ENCODE assay signal across 17 mouse cellular contexts in the genomic region with DNA sequence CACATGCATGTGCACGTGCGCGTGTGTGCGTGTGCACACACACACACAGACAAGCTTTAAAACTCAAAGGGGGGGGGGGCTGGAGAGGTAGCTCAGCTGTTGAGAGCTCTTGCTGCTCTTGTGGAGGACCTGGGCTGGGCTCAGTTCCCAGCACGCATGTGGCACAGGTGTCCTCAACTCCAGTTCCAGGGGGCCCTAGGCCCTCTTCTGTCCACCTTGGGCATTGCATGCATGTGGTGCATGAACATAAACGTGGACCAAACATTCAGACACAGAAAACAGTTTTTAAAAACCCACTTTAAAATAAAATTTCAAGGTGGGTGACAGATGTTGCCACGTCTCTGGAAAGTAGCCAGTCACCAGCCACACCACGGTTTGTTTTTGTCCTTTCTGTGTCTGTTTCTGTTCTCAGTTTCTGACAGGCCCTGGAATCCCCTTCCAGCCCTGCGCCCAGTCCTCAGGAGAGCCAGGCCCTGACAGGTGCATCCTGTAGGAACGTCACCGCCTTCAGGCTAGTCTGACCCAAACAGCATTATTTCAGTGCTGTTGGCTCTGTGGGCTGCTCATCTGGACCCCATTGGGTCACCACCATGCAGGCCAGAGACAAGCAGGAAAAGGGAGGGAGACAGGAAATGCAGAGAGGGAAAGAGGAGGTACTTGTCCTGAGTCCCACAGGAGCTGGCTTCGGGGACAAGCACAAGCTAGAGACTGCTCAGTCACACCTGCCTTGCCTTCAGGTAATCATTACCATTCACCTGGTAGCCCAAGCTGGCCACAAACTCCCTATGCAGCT. TPM values are rescaled to one million over a fixed set of nuclear protein-coding genes. Genes with fewer than 3 reads are reported as not detected.
DNase-seq lines count a peak whose midpoint lies in the region; ATAC-seq and TF ChIP-seq lines count a peak whose summit lies in the region.
"Had no signal": no experiment of that assay in that cellular context is flagged by ENCODE, and none has a peak within 500 bp of the region (broad histone marks: within the 10 kb centered on the region; RNA-seq: fewer than 3 reads in every experiment).

No protein-coding gene starts in this region.

- no peak for DNase-seq in heart, adult 2 months
- no peak for DNase-seq in heart, adult 9 months (ENCODE audit: low spot score in 2 of 2)
- DNase-seq in liver, embryonic 14.5 days (ENCODE audit: low read depth in 3 of 3, low spot score in 3 of 3): no peak
- DNase-seq in liver, embryonic 11.5 days (ENCODE audit: low spot score): no peak
- peak; percentile 46 for DNase-seq in CH12.LX (ENCODE audit: extremely low read depth)
- DNase-seq in brain, embryonic 14.5 days (ENCODE audit: low read depth): no peak
- no peak for DNase-seq in frontal cortex, postnatal 36 days (ENCODE audit: low spot score in 2 of 2)
- DNase-seq in adrenal gland, postnatal 25 days: no peak
- DNase-seq: adrenal gland, postnatal 14 days; cerebellum, postnatal 10 days; kidney, adult 18-20 months; lung, postnatal 10 days; thymus, adult 18-20 months had no signal

- TF ChIP-seq CTCF in heart, adult 2 months (IDR thresholded peaks at IDR 0.05): peak; percentile 45
- peak; percentile 67 for TF ChIP-seq CTCF in liver, embryonic 14.5 days (IDR thresholded peaks at IDR 0.05; ENCODE audit: low read depth)
- peak in 1 of 2 experiments; percentile 48; a peak in 2 of 4 replicates for TF ChIP-seq CTCF in CH12.LX (conservative IDR thresholded peaks at IDR 0.05 in 1 of 2, IDR thresholded peaks at IDR 0.05 in 1 of 2; ENCODE audit: low read depth in 2 of 2, low read length in 2 of 2)
- TF ChIP-seq CTCF in brain, embryonic 14.5 days (IDR thresholded peaks at IDR 0.05; ENCODE audit: borderline replicate concordance, extremely low read depth, insufficient read depth, insufficient read length): peak; percentile 33; the same call in 1 of the 2 replicates

- intact Hi-C loops in heart, adult 2 months (cut with DNase I): no loop called here

- H3K79me2 ChIP-seq in heart, adult 2 months (replicated peaks; ENCODE audit: control insufficient read depth, insufficient read depth, low read length): no peaks in the 10 kb centered on the region
- no peaks in the 10 kb centered on the region for H3K79me2 ChIP-seq in CH12.LX (replicated peaks; ENCODE audit: control insufficient read depth, extremely low read depth, insufficient read depth, poor library complexity, severe bottlenecking)

- TF ChIP-seq RAD21 in CH12.LX (IDR thresholded peaks at IDR 0.05; ENCODE audit: low read depth, low read length): peak; percentile 7

- 62% methylated on average over 12 of the region's 12 CpGs for WGBS in heart, adult 2 months
- 79% methylated on average over 12 of the region's 12 CpGs for WGBS in liver, embryonic 14.5 days (ENCODE audit: insufficient replicate concordance)
- WGBS in liver, embryonic 11.5 days: 80% methylated on average over 12 of the region's 12 CpGs

- no peak overlapping the region for H3K4me3 ChIP-seq in heart, adult 2 months
- no peak overlapping the region for H3K4me3 ChIP-seq in liver, embryonic 14.5 days (ENCODE audit: insufficient read depth in 1 of 2, low read depth in 2 of 2, low read length in 2 of 2)
- no peak overlapping the region for H3K4me3 ChIP-seq in liver, embryonic 11.5 days (ENCODE audit: low read depth, low read length)
- no peak overlapping the region for H3K4me3 ChIP-seq in CH12.LX (replicated peaks in 1 of 3; ENCODE audit: low read depth in 2 of 3, low read length in 2 of 3, poor library complexity in 1 of 3)
- H3K4me3 ChIP-seq: heart, embryonic 15.5 days; hindbrain, embryonic 13.5 days; limb, embryonic 12.5 days; midbrain, embryonic 15.5 days had no signal

- no peak overlapping the region for H3K4me2 ChIP-seq in liver, embryonic 14.5 days (ENCODE audit: low read depth)
- no peak overlapping the region for H3K4me2 ChIP-seq in liver, embryonic 11.5 days
- no peak overlapping the region for H3K4me2 ChIP-seq in CH12.LX (ENCODE audit: insufficient read depth, low read depth, poor library complexity, severe bottlenecking)
- H3K4me2 ChIP-seq: heart, embryonic 15.5 days; hindbrain, embryonic 13.5 days; limb, embryonic 12.5 days; midbrain, embryonic 15.5 days had no signal

- no peak for TF ChIP-seq EP300 in heart, adult 2 months (IDR thresholded peaks at IDR 0.05; ENCODE audit: insufficient read depth, low read depth, low read length)
- no peak for TF ChIP-seq EP300 in liver, embryonic 14.5 days (IDR thresholded peaks at IDR 0.05; ENCODE audit: low read depth)
- TF ChIP-seq EP300 in CH12.LX (IDR thresholded peaks at IDR 0.05; ENCODE audit: low read length): peak; percentile 87

- no peak for ATAC-seq in liver, embryonic 14.5 days (ENCODE audit: insufficient read depth)
- no peak for ATAC-seq in liver, embryonic 11.5 days (replicated peaks; ENCODE audit: low FRiP score)
- ATAC-seq: midbrain, embryonic 15.5 days had no signal

- H3K27me3 ChIP-seq in heart, adult 2 months (ENCODE audit: control insufficient read depth, insufficient read depth, low read length): no peaks in the 10 kb centered on the region
- no peaks in the 10 kb centered on the region for H3K27me3 ChIP-seq in liver, embryonic 14.5 days (ENCODE audit: control insufficient read depth, insufficient read depth, low read length)
- H3K27me3 ChIP-seq in liver, embryonic 11.5 days (replicated peaks; ENCODE audit: control insufficient read depth, insufficient read depth, low read length): no peaks in the 10 kb centered on the region
- no peaks in the 10 kb centered on the region for H3K27me3 ChIP-seq in CH12.LX (replicated peaks)
- H3K27me3 ChIP-seq: heart, embryonic 15.5 days; hindbrain, embryonic 13.5 days; limb, embryonic 12.5 days; midbrain, embryonic 15.5 days had no signal

- peaks cover 6% of the 10 kb centered on the region for H3K4me1 ChIP-seq in heart, adult 2 months (ENCODE audit: control insufficient read depth, insufficient read depth, low read length)
- H3K4me1 ChIP-seq in liver, embryonic 14.5 days (replicated peaks; ENCODE audit: control insufficient read depth in 2 of 2, insufficient read depth in 2 of 2, low read length in 1 of 2): no peaks in the 10 kb centered on the region
- no peaks in the 10 kb centered on the region for H3K4me1 ChIP-seq in liver, embryonic 11.5 days (replicated peaks; ENCODE audit: control insufficient read depth, insufficient read depth, low read length)
- peaks cover 12 to 23% of the 10 kb centered on the region in 2 experiments for H3K4me1 ChIP-seq in CH12.LX (ENCODE audit: control insufficient read depth in 1 of 2, insufficient read depth in 2 of 2)
- H3K4me1 ChIP-seq: heart, embryonic 15.5 days; hindbrain, embryonic 13.5 days; midbrain, embryonic 15.5 days had no signal

- dilution Hi-C loops in CH12.LX (cut with MboI; ENCODE audit: extremely low pct_ligation_motif_present, extremely low pct_unique_long_range_greater_than_20kb, low sequenced_read_pairs): no loop called here

- H3K36me3 ChIP-seq in heart, adult 2 months (ENCODE audit: control insufficient read depth, insufficient read depth, low read length): peaks cover 2% of the 10 kb centered on the region; the same call in 1 of the 2 replicates
- H3K36me3 ChIP-seq in liver, embryonic 14.5 days (replicated peaks; ENCODE audit: control insufficient read depth, insufficient read depth, low read depth): peaks cover 47% of the 10 kb centered on the region
- H3K36me3 ChIP-seq in liver, embryonic 11.5 days (ENCODE audit: control insufficient read depth, insufficient read depth, low read length): peaks cover 17% of the 10 kb centered on the region
- no peaks in the 10 kb centered on the region for H3K36me3 ChIP-seq in CH12.LX (replicated peaks in 1 of 2; ENCODE audit: control insufficient read depth in 1 of 2, insufficient read depth in 1 of 2, low read length in 1 of 2)
- H3K36me3 ChIP-seq: midbrain, embryonic 15.5 days had no signal

- in situ Hi-C loops in CH12.LX (cut with MboI; ENCODE audit: low pct_ligation_motif_present, low pct_unique_long_range_greater_than_20kb, low sequenced_read_pairs): no loop called here

- no peak overlapping the region for H3K27ac ChIP-seq in heart, adult 2 months
- H3K27ac ChIP-seq in liver, embryonic 14.5 days: no peak overlapping the region
- no peak overlapping the region for H3K27ac ChIP-seq in liver, embryonic 11.5 days (ENCODE audit: low read depth, low read length)
- no peak overlapping the region for H3K27ac ChIP-seq in CH12.LX (ENCODE audit: insufficient read depth, low read depth)
- H3K27ac ChIP-seq: heart, embryonic 15.5 days; hindbrain, embryonic 13.5 days; limb, embryonic 12.5 days; midbrain, embryonic 15.5 days had no signal

- H3K9me3 ChIP-seq in liver, embryonic 14.5 days (ENCODE audit: control insufficient read depth, low read length): no peaks in the 10 kb centered on the region
- H3K9me3 ChIP-seq in liver, embryonic 11.5 days (ENCODE audit: control insufficient read depth, low read length): no peaks in the 10 kb centered on the region
- H3K9me3 ChIP-seq in CH12.LX (replicated peaks; ENCODE audit: low read length): no peaks in the 10 kb centered on the region
- H3K9me3 ChIP-seq: heart, embryonic 15.5 days; hindbrain, embryonic 13.5 days; limb, embryonic 12.5 days; midbrain, embryonic 15.5 days had no signal

- no peak for TF ChIP-seq POLR2A in heart, adult 2 months (IDR thresholded peaks at IDR 0.05; ENCODE audit: insufficient read depth, low read depth, low read length)
- TF ChIP-seq POLR2A in CH12.LX (IDR thresholded peaks at IDR 0.05; ENCODE audit: low read depth, low read length): no peak
- TF ChIP-seq POLR2A in brain, embryonic 14.5 days (IDR thresholded peaks at IDR 0.05; ENCODE audit: borderline replicate concordance, extremely low read depth, insufficient read depth, insufficient read length, poor library complexity, severe bottlenecking): no peak

- H3K9ac ChIP-seq in heart, adult 2 months (ENCODE audit: low read depth, low read length): no peak overlapping the region
- H3K9ac ChIP-seq in liver, embryonic 14.5 days (replicated peaks): no peak overlapping the region
- H3K9ac ChIP-seq in liver, embryonic 11.5 days (ENCODE audit: low read depth, low read length): no peak overlapping the region
- H3K9ac ChIP-seq in CH12.LX (ENCODE audit: insufficient read depth, low read depth): no peak overlapping the region
- H3K9ac ChIP-seq: heart, embryonic 15.5 days; hindbrain, embryonic 13.5 days; limb, embryonic 12.5 days; midbrain, embryonic 15.5 days had no signal

RNA-seq across cellular contexts. Expression of a gene that starts 12.8 kb away (rescaled TPM):
- total RNA-seq in heart, adult 2 months (2021): 100 to 1,000 TPM in 1 of 2 experiments, 10 to 100 TPM in 1; 92.3 to 110 TPM
- 74.6 and 85.7 TPM in 2 replicates for polyA plus RNA-seq in heart, adult 2 months (2012; rRNA removed)
- 8.3 and 11.9 TPM in 2 replicates for polyA plus RNA-seq in liver, embryonic 14.5 days (2012; rRNA removed)
- polyA plus RNA-seq in liver, embryonic 14.5 days (2014; fragmentation: Nextera tagmentation; extraction: Ambion mirVana): 9.0 and 13.4 TPM in 2 replicates
- 18.9 and 21.8 TPM in 2 replicates for polyA plus RNA-seq in liver, embryonic 11.5 days (2014; fragmentation: Nextera tagmentation; extraction: Ambion mirVana)
- 0.92 and 2.0 TPM in 2 replicates for total RNA-seq in CH12.LX (2012; rRNA removed)
- 1.9 and 2.2 TPM in 2 replicates for total RNA-seq in CH12.LX (2014; rRNA removed)
- 1.4 and 1.8 TPM in 2 replicates for polyA plus RNA-seq in CH12.LX (2012; ENCODE audit: insufficient read length, low read depth)
- polyA plus RNA-seq in brain, embryonic 14.5 days (2012; rRNA removed): 7.1 and 10.2 TPM in 2 replicates
- 42.7 and 65.8 TPM in 2 replicates for total RNA-seq in adrenal gland, postnatal 25 days (2021)

RNA-seq across cellular contexts. Expression of a gene that starts 50.2 kb away (rescaled TPM):
- 100 to 1,000 TPM; 363 to 378 TPM for total RNA-seq in heart, adult 2 months (2021)
- polyA plus RNA-seq in heart, adult 2 months (2012; rRNA removed): 169 and 248 TPM in 2 replicates
- polyA plus RNA-seq in liver, embryonic 14.5 days (2012; rRNA removed): 30.1 and 43.9 TPM in 2 replicates
- polyA plus RNA-seq in liver, embryonic 14.5 days (2014; fragmentation: Nextera tagmentation; extraction: Ambion mirVana): 115 and 128 TPM in 2 replicates
- polyA plus RNA-seq in liver, embryonic 11.5 days (2014; fragmentation: Nextera tagmentation; extraction: Ambion mirVana): 261 and 285 TPM in 2 replicates
- total RNA-seq in CH12.LX (2012; rRNA removed): 89.6 and 93.1 TPM in 2 replicates
- 104 and 111 TPM in 2 replicates for total RNA-seq in CH12.LX (2014; rRNA removed)
- 203 and 220 TPM in 2 replicates for polyA plus RNA-seq in CH12.LX (2012; ENCODE audit: insufficient read length, low read depth)
- polyA plus RNA-seq in brain, embryonic 14.5 days (2012; rRNA removed): 281 and 315 TPM in 2 replicates
- 345 and 386 TPM in 2 replicates for total RNA-seq in adrenal gland, postnatal 25 days (2021)
